Mouse (Mus musculus) neural tube, embryonic 12.5 days (tissue): ENCODE data around the gene Samd8. TPM values are rescaled to one million over a fixed set of nuclear protein-coding genes. Genes with fewer than 3 reads are reported as not detected.

Source experiments
- ATAC-seq: fragments of 200-750 bp; cut with Nextera tagmentation; 2 replicates; pipeline ENCODE4 v1.8.0; 2017; ENCODE audit warnings: low read depth, mild to moderate bottlenecking, moderate TSS enrichment, moderate library complexity; ENCODE audit not compliant: low FRiP score
- H3K27ac ChIP-seq: fragments of 300-500 bp; sonication (generic); 2 replicates; pipeline ENCODE4 v1.5.1; 2016
- H3K27me3 ChIP-seq: fragments of 300-500 bp; sonication (generic); replicated peaks from 2 replicates; pipeline ENCODE4 v1.6.1; 2016; ENCODE audit warnings: mild to moderate bottlenecking
- H3K36me3 ChIP-seq: fragments of 300-500 bp; sonication (generic); 2 replicates; pipeline ENCODE4 v1.6.1; 2016; ENCODE audit warnings: mild to moderate bottlenecking
- H3K4me1 ChIP-seq: fragments of 300-500 bp; sonication (generic); 2 replicates; pipeline ENCODE4 v1.6.1; 2016
- H3K4me2 ChIP-seq: fragments of 300-500 bp; sonication (generic); replicated peaks from 2 replicates; pipeline ENCODE4 v1.6.1; 2016; ENCODE audit warnings: mild to moderate bottlenecking
- H3K4me3 ChIP-seq: fragments of 300-500 bp; sonication (generic); 2 replicates; pipeline ENCODE4 v1.5.1; 2016
- H3K9ac ChIP-seq: fragments of 300-500 bp; sonication (generic); 2 replicates; pipeline ENCODE4 v1.6.1; 2016; ENCODE audit warnings: mild to moderate bottlenecking
- H3K9me3 ChIP-seq: fragments of 300-500 bp; sonication (generic); 2 replicates; pipeline ENCODE4 v1.6.1; 2016; ENCODE audit warnings: mild to moderate bottlenecking
- WGBS: fragments of 180-500 bp; shearing (Covaris S2); methylation state at CpG from one replicate; pipeline ENCODE4 v1.1.7; 2016; 5-methylcytosine and 5-hydroxymethylcytosine counted together
- polyA plus RNA-seq: library from polyadenylated mRNA; unstranded; fragments of >200 nt; fragmentation: Nextera tagmentation; extraction: Ambion mirVana; gene quantifications from 2 replicates; pipeline ENCODE4 v1.2.1, GENCODE M21; 2016

The Samd8 gene
- polyA plus RNA-seq, 1 experiment from 2014 or later: 14.6 TPM

- Histone ChIP-seq H3K9me3 (no peaks in the 10 kb centered on the region), H3K4me3 (no peak overlapping the region), H3K9ac (no peak overlapping the region), H3K27me3 (no peaks in the 10 kb centered on the region), H3K4me1 (peaks cover 22% of the 10 kb centered on the region), H3K36me3 (peaks cover 44% of the 10 kb centered on the region), H3K4me2 (peak overlapping the region; percentile 99), H3K27ac (no peak overlapping the region)
- no peak for ATAC-seq
- WGBS: 19% methylated on average over 10 of the region's 10 CpGs
These were observed 96.6 kb downstream of the Samd8 start for GRCm38 (mm10) chr14:21846827-21847380.

GRCm38 (mm10) chr14:21847381-21848165 is 97.2 kb downstream of the Samd8 start:
- 0 out of 2 replicates have a peak overlapping the region, but pooled peaks have one; percentile 7 for H3K27ac ChIP-seq

More at GRCm38 (mm10) chr14:21847381-21848165, 97.2 kb downstream of the Samd8 start:
- Histone ChIP-seq H3K4me1 (peaks cover 27% of the 10 kb centered on the region), H3K4me3 (peak overlapping the region; percentile 64), H3K4me2 (peak overlapping the region; percentile 99), H3K9ac (peak overlapping the region; percentile 68), H3K36me3 (peaks cover 37% of the 10 kb centered on the region), H3K9me3 (no peaks in the 10 kb centered on the region), H3K27me3 (no peaks in the 10 kb centered on the region)
- peak; percentile 37 for ATAC-seq
- WGBS: under 1% methylated on average over 50 of the region's 50 CpGs

Other genes starting within 250 kb of the Samd8 start
- not detected in 2 replicates for gene Dupd1, start 36.0 kb upstream of the Samd8 start, polyA plus RNA-seq
- gene Dusp13, start 650 bp downstream of the Samd8 start, polyA plus RNA-seq: 0.30 TPM in 1 of 2 replicates, not detected in the other
- 258 and 269 TPM in 2 replicates for gene Vdac2, start 74.7 kb downstream of the Samd8 start, polyA plus RNA-seq
- gene Comtd1, start 98.4 kb downstream of the Samd8 start, polyA plus RNA-seq: 15.0 and 19.6 TPM in 2 replicates
- gene Zfp503, start 239.1 kb downstream of the Samd8 start, polyA plus RNA-seq: 44.1 and 44.4 TPM in 2 replicates